Mouse (Mus musculus) spleen, embryonic (tissue): ENCODE results near the gene Cryba4.

Experiments
- CTCF ChIA-PET: fragments of 350-600 bp; sonication (Branson Sonifier 250); formaldehyde crosslinking; loops from one replicate; lab custom pipeline; 2022; lab: Charles Lee

Cryba4 gene

GRCm38 (mm10) chr5:112272934-112273333, 20.6 kb upstream of the Cryba4 start:
- CTCF ChIA-PET: interaction anchor here (0.6 kb wide), 1 partner anchor 44 kb away, joined by 3 read pairs; no protein-coding TSS in a partner anchor

- CTCF ChIA-PET: interaction anchor here (0.7 kb wide), 1 partner anchor 53 kb away, joined by 3 read pairs; no protein-coding TSS in a partner anchor
Measured at GRCm38 (mm10) chr5:112270764-112271541, 18.6 kb upstream of the Cryba4 start.

GRCm38 (mm10) chr5:112266011-112266777, 13.9 kb upstream of the Cryba4 start:
- CTCF ChIA-PET: interaction anchor here (0.5 to 1.4 kb wide), 3 partner anchors 25 to 1546 kb away, joined by 3 to 4 read pairs (median 3); no protein-coding TSS in a partner anchor

GRCm38 (mm10) chr5:112265515-112265914, 13.2 kb upstream of the Cryba4 start:
- CTCF ChIA-PET: interaction anchor here (0.5 kb wide), 1 partner anchor 1496 kb away, joined by 3 read pairs; no protein-coding TSS in a partner anchor

- CTCF ChIA-PET: no interaction called here
Measured at GRCm38 (mm10) chr5:112265110-112265509, 12.8 kb upstream of the Cryba4 start.

- CTCF ChIA-PET: no interaction called here
Measured at GRCm38 (mm10) chr5:112264099-112264498, 11.8 kb upstream of the Cryba4 start.

- CTCF ChIA-PET: no interaction called here
Measured at GRCm38 (mm10) chr5:112260818-112261217, 8.5 kb upstream of the Cryba4 start.

- CTCF ChIA-PET: no interaction called here
Measured at GRCm38 (mm10) chr5:112259862-112260650, 7.7 kb upstream of the Cryba4 start.

GRCm38 (mm10) chr5:112257896-112258295, 5.6 kb upstream of the Cryba4 start:
- CTCF ChIA-PET: interaction anchor here (0.6 kb wide), 1 partner anchor 12 kb away, joined by 3 read pairs; no protein-coding TSS in a partner anchor

- CTCF ChIA-PET: interaction anchor here (0.6 kb wide), 1 partner anchor 58 kb away, joined by 6 read pairs; no protein-coding TSS in a partner anchor
Measured at GRCm38 (mm10) chr5:112256457-112256856, 4.1 kb upstream of the Cryba4 start.

- CTCF ChIA-PET: interaction anchor here (0.6 kb wide), 1 partner anchor 54 kb away, joined by 3 read pairs; no protein-coding TSS in a partner anchor
Measured at GRCm38 (mm10) chr5:112255426-112255825, 3.1 kb upstream of the Cryba4 start, which contains the start of gene Crybb1. Gene Crybb1 (plus strand): TSS chr5:112255815.

- CTCF ChIA-PET: interaction anchor here (0.6 kb wide), 1 partner anchor 1888 kb away, joined by 4 read pairs; no protein-coding TSS in a partner anchor
Measured at GRCm38 (mm10) chr5:112254282-112254806, 2.0 kb upstream of the Cryba4 start.

GRCm38 (mm10) chr5:112253169-112253568, 851 bp upstream of the Cryba4 start:
- CTCF ChIA-PET: no interaction called here

GRCm38 (mm10) chr5:112249106-112249505, 3.2 kb downstream of the Cryba4 start:
- CTCF ChIA-PET: no interaction called here

GRCm38 (mm10) chr5:112247399-112247798, 4.9 kb downstream of the Cryba4 start:
- CTCF ChIA-PET: no interaction called here

- CTCF ChIA-PET: no interaction called here
Measured at GRCm38 (mm10) chr5:112244890-112245615, 7.3 kb downstream of the Cryba4 start.

GRCm38 (mm10) chr5:112244275-112244562, 8.1 kb downstream of the Cryba4 start:
- CTCF ChIA-PET: no interaction called here

- CTCF ChIA-PET: no interaction called here
Measured at GRCm38 (mm10) chr5:112243539-112244274, 8.6 kb downstream of the Cryba4 start.

- CTCF ChIA-PET: no interaction called here
Measured at GRCm38 (mm10) chr5:112243041-112243440, 9.3 kb downstream of the Cryba4 start.

GRCm38 (mm10) chr5:112242361-112242778, 9.9 kb downstream of the Cryba4 start:
- CTCF ChIA-PET: no interaction called here
